Mouse (Mus musculus) stomach, postnatal 0 days (tissue): ENCODE data around the gene Gli2.

Experiments used
- CTCF ChIP-seq: IDR thresholded peaks from 2 replicates; pipeline ENCODE4 v1.5.1; 2016; ENCODE audit warnings: antibody characterized with exemption, low read depth, mild to moderate bottlenecking, moderate library complexity
- EP300 ChIP-seq: optimal IDR thresholded peaks from 2 replicates; pipeline ENCODE3; 2016; ENCODE audit warnings: antibody characterized with exemption

GRCm38 (mm10) chr1:119052631-119053177 lies 715 bp downstream of the Gli2 start:
- TF ChIP-seq CTCF, result no peak
- no peak for TF ChIP-seq EP300
